26 mouse cellular contexts compared by ENCODE assay signal in genomic region chrX:144408036-144408435, GRCm38 (mm10). TPM values are rescaled to one million over a fixed set of nuclear protein-coding genes. Genes with fewer than 3 reads are reported as not detected.
"Had no signal": no experiment of that assay in that cellular context is flagged by ENCODE, and none has a peak within 500 bp of the region (broad histone marks: within the 10 kb centered on the region; RNA-seq: fewer than 3 reads in every experiment).

No protein-coding gene starts in this region.

- H3K4me1 ChIP-seq: intestine, embryonic 15.5 days; limb, embryonic 12.5 days; limb, embryonic 15.5 days; liver, embryonic 12.5 days; liver, embryonic 15.5 days; lung, embryonic 15.5 days; midbrain, embryonic 10.5 days; midbrain, embryonic 13.5 days; neural tube, embryonic 13.5 days; stomach, embryonic 15.5 days had no signal

- H3K36me3 ChIP-seq: intestine, embryonic 15.5 days; limb, embryonic 12.5 days; limb, embryonic 15.5 days; liver, embryonic 12.5 days; liver, embryonic 15.5 days; lung, embryonic 15.5 days; midbrain, embryonic 10.5 days; midbrain, embryonic 13.5 days; neural tube, embryonic 13.5 days; stomach, embryonic 15.5 days had no signal

- H3K4me2 ChIP-seq: intestine, embryonic 15.5 days; limb, embryonic 12.5 days; limb, embryonic 15.5 days; liver, embryonic 12.5 days; liver, embryonic 15.5 days; lung, embryonic 15.5 days; midbrain, embryonic 13.5 days; neural tube, embryonic 13.5 days; stomach, embryonic 15.5 days had no signal

- H3K27ac ChIP-seq: intestine, embryonic 15.5 days; limb, embryonic 12.5 days; limb, embryonic 15.5 days; liver, embryonic 12.5 days; liver, embryonic 15.5 days; lung, embryonic 15.5 days; midbrain, embryonic 10.5 days; midbrain, embryonic 13.5 days; neural tube, embryonic 13.5 days; stomach, embryonic 15.5 days had no signal

- H3K9me3 ChIP-seq: intestine, embryonic 15.5 days; limb, embryonic 12.5 days; limb, embryonic 15.5 days; liver, embryonic 12.5 days; liver, embryonic 15.5 days; lung, embryonic 15.5 days; megakaryocyte, embryonic 14.5 days; midbrain, embryonic 10.5 days; midbrain, embryonic 13.5 days; neural tube, embryonic 13.5 days; stomach, embryonic 15.5 days had no signal

- H3K27me3 ChIP-seq: intestine, embryonic 15.5 days; liver, embryonic 12.5 days; liver, embryonic 15.5 days; lung, embryonic 15.5 days; midbrain, embryonic 13.5 days; neural tube, embryonic 13.5 days; stomach, embryonic 15.5 days had no signal

- ATAC-seq: intestine, embryonic 15.5 days; liver, embryonic 12.5 days; midbrain, embryonic 13.5 days; midbrain, embryonic 16.5 days had no signal

- H3K9ac ChIP-seq: intestine, embryonic 15.5 days; limb, embryonic 12.5 days; limb, embryonic 15.5 days; liver, embryonic 12.5 days; liver, embryonic 15.5 days; lung, embryonic 15.5 days; midbrain, embryonic 13.5 days; neural tube, embryonic 13.5 days; stomach, embryonic 15.5 days had no signal

- H3K4me3 ChIP-seq: intestine, embryonic 15.5 days; limb, embryonic 12.5 days; limb, embryonic 15.5 days; liver, embryonic 12.5 days; liver, embryonic 15.5 days; lung, embryonic 15.5 days; megakaryocyte, embryonic 14.5 days; midbrain, embryonic 10.5 days; midbrain, embryonic 13.5 days; myocyte; neural tube, embryonic 13.5 days; stomach, embryonic 15.5 days had no signal

- DNase-seq: left cerebral cortex, postnatal 4 days; lung, postnatal 10 days; lung, postnatal 36 days; retina, postnatal 1 day; right cerebral cortex, postnatal 25 days; spleen, adult 18-20 months; thymus, postnatal 25 days had no signal

RNA-seq across cellular contexts. Expression of gene Trpc5os, which starts 48.3 kb away (rescaled TPM):
- total RNA-seq: layer of hippocampus, adult 18-20 months; layer of hippocampus, postnatal 14 days; left cerebral cortex, adult 8-10 months; left cerebral cortex, postnatal 14 days; left cerebral cortex, postnatal 4 days; monocyte, adult 5-6 weeks; neutrophil, adult 5-6 weeks had no signal
- polyA plus RNA-seq: intestine, embryonic 15.5 days; limb, embryonic 12.5 days; limb, embryonic 15.5 days; liver, embryonic 12.5 days; liver, embryonic 15.5 days; lung, embryonic 15.5 days; midbrain, embryonic 10.5 days; midbrain, embryonic 13.5 days; midbrain, embryonic 16.5 days; myocyte; stomach, embryonic 15.5 days had no signal
